In the genomic region with DNA sequence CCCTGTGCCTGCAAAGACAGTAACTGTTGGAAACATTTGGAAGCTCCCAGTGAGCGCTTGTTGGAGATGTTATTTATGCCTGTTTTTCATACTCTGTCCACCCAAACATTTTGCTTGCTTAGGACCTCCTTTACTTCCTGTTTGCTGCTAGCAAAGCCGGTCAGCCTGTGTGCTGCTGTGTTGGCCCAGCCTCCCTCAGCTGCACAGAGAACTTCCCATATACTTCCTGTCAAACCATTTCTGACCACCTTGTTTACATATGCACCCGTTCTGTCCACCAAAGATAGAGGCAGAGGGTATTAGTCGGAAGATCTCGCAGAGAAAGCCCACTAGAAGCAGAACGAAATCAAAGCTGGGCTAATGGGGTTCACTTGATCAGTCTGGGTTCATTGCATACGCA, we compare ENCODE assay signal across 9 mouse cellular contexts. TPM values are rescaled to one million over a fixed set of nuclear protein-coding genes. Genes with fewer than 3 reads are reported as not detected.
DNase-seq lines count a peak whose midpoint lies in the region; ATAC-seq and TF ChIP-seq lines count a peak whose summit lies in the region.
"Had no signal": no experiment of that assay in that cellular context is flagged by ENCODE, and none has a peak within 500 bp of the region (broad histone marks: within the 10 kb centered on the region; RNA-seq: fewer than 3 reads in every experiment).

No protein-coding gene starts in this region.

- H3K36me3 ChIP-seq in lung, postnatal 0 days (ENCODE audit: insufficient read depth, low read length), result no peaks in the 10 kb centered on the region
- no peaks in the 10 kb centered on the region for H3K36me3 ChIP-seq in stomach, embryonic 16.5 days (ENCODE audit: control insufficient read depth, insufficient read depth, low read length)

- no peaks in the 10 kb centered on the region for H3K9me3 ChIP-seq in lung, postnatal 0 days (ENCODE audit: low read length)
- no peaks in the 10 kb centered on the region for H3K9me3 ChIP-seq in stomach, embryonic 16.5 days (replicated peaks; ENCODE audit: control insufficient read depth, low read length)

- ATAC-seq in inflammation-experienced regulatory T-cells, adult 6 months, result peak; percentile 29
- peak; percentile 89 for ATAC-seq in lung, postnatal 0 days
- ATAC-seq in stomach, embryonic 16.5 days (ENCODE audit: insufficient read depth, low FRiP score), result peak; percentile 60; the same call in 1 of the 2 replicates

- no peaks in the 10 kb centered on the region for H3K27me3 ChIP-seq in lung, postnatal 0 days (replicated peaks; ENCODE audit: insufficient read depth, low read length)
- H3K27me3 ChIP-seq in stomach, embryonic 16.5 days (ENCODE audit: control insufficient read depth, insufficient read depth, low read length), result no peaks in the 10 kb centered on the region

- no peak for TF ChIP-seq CTCF in layer of hippocampus, adult 2 months (conservative IDR thresholded peaks at IDR 0.05)
- no peak for TF ChIP-seq CTCF in lung, postnatal 0 days (IDR thresholded peaks at IDR 0.05)

- H3K4me3 ChIP-seq in layer of hippocampus, adult 2 months, result no peak overlapping the region
- no peak overlapping the region for H3K4me3 ChIP-seq in lung, postnatal 0 days (ENCODE audit: low read depth, low read length)
- H3K4me3 ChIP-seq in stomach, embryonic 16.5 days (replicated peaks; ENCODE audit: low read length), result no peak overlapping the region
- H3K4me3 ChIP-seq: heart, adult 2 months had no signal

- TF ChIP-seq EP300 in lung, postnatal 0 days (IDR thresholded peaks at IDR 0.05), result peak; percentile 40; the same call in 1 of the 2 replicates

- 36% methylated on average over 7 of the region's 7 CpGs for WGBS in lung, postnatal 0 days
- 42% methylated on average over 7 of the region's 7 CpGs for WGBS in stomach, embryonic 16.5 days

- H3K4me1 ChIP-seq in lung, postnatal 0 days (ENCODE audit: insufficient read depth, low read depth, low read length), result peaks cover 4% of the 10 kb centered on the region; the same call in 1 of the 2 replicates
- H3K4me1 ChIP-seq in stomach, embryonic 16.5 days (ENCODE audit: control insufficient read depth, insufficient read depth, low read length), result peaks cover 5% of the 10 kb centered on the region; the same call in 1 of the 2 replicates

- H3K9ac ChIP-seq in lung, postnatal 0 days (replicated peaks; ENCODE audit: low read depth), result no peak overlapping the region
- H3K9ac ChIP-seq in stomach, embryonic 16.5 days (ENCODE audit: low read length), result 0 out of 2 replicates have a peak overlapping the region, but pooled peaks have one; percentile 26

- no peak overlapping the region for H3K4me2 ChIP-seq in lung, postnatal 0 days (replicated peaks; ENCODE audit: low read depth, low read length)
- no peak overlapping the region for H3K4me2 ChIP-seq in stomach, embryonic 16.5 days (ENCODE audit: low read depth, low read length)

- H3K27ac ChIP-seq in layer of hippocampus, adult 2 months, result peak overlapping the region; percentile 84
- peak overlapping the region; percentile 80 for H3K27ac ChIP-seq in lung, postnatal 0 days (ENCODE audit: low read length)
- peak overlapping the region; percentile 70 for H3K27ac ChIP-seq in stomach, embryonic 16.5 days (ENCODE audit: low read length)
- H3K27ac ChIP-seq: heart, adult 2 months had no signal

- DNase-seq in layer of hippocampus, adult 2 months (ENCODE audit: low spot score in 2 of 2), result no peak
- no peak for DNase-seq in layer of hippocampus, adult 18-20 months (ENCODE audit: low spot score in 2 of 2)
- peak; percentile 73 for DNase-seq in lung, postnatal 0 days (ENCODE audit: low spot score)
- DNase-seq in cerebellum, adult 9-10 months, result no peak
- DNase-seq in adrenal gland, adult 2 months, result no peak
- no peak for DNase-seq in left cerebral cortex, adult 18-20 months (ENCODE audit: low spot score in 2 of 2)

RNA-seq across cellular contexts. Expression of gene Actr3, which starts 6.2 kb away (rescaled TPM):
- total RNA-seq in layer of hippocampus, adult 2 months (2021), result 100 to 1,000 TPM; 352 to 359 TPM
- total RNA-seq in layer of hippocampus, adult 18-20 months (2021), result 100 to 1,000 TPM; 346 to 362 TPM
- 100 to 1,000 TPM; 463 to 831 (median 493) TPM for polyA plus RNA-seq in inflammation-experienced regulatory T-cells, adult 6 months (2017; shearing (Covaris generic))
- 205 and 244 TPM in 2 replicates for polyA plus RNA-seq in lung, postnatal 0 days (2015; fragmentation: Nextera tagmentation; extraction: Ambion mirVana)
- 356 and 390 TPM in 2 replicates for polyA plus RNA-seq in stomach, embryonic 16.5 days (2015; fragmentation: Nextera tagmentation; extraction: Ambion mirVana)
- 100 to 1,000 TPM; 170 to 187 TPM for total RNA-seq in adrenal gland, adult 2 months (2021)
- polyA plus RNA-seq in adrenal gland, adult 2 months (2012; rRNA removed), result 19.3 and 22.8 TPM in 2 replicates
- 100 to 1,000 TPM; 232 to 245 TPM for total RNA-seq in left cerebral cortex, adult 18-20 months (2021)

Comparison
In these comparisons a context has a peak if more than half of its experiments do, and no peak if none do; other contexts are left out.
1. ATAC-seq: peak in every context shown above with its lines; median percentile 89 in lung, postnatal 0 days; 60 in stomach, embryonic 16.5 days; 29 in inflammation-experienced regulatory T-cells, adult 6 months.